Mouse (Mus musculus) thymus, postnatal 25 days (tissue): ENCODE measurements at regions not wholly inside any gene's neighbourhood (a gene's known extent, or its start where the extent isn't known, plus 50 kb on each side); places are given as distances from the start of the nearest gene placed in this dataset.

Experiments used
- DNase-seq: peaks from one replicate; pipeline ENCODE4 v3.0.0; 2022

DNA sequence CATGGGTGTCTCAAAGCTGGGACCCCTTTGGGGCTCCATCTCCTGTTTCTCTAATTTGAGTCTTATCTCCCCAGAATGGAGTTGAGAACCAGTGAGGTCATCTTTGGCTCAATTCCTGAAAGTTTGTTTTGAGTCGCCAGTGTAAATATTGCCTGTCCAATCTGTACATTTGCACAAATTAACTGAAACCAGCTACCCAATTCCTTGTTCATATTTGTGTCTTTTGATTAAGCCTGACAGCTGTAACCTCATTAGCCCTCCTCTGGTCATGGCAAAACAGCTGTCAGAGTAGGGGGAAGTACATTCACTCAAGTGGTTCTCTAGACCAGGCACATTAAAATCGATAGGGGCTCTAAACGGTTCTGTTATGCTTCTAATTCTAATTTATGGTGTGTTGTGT lies 177.0 kb downstream of the Rps12 start:
- DNase-seq, result no peak

DNA sequence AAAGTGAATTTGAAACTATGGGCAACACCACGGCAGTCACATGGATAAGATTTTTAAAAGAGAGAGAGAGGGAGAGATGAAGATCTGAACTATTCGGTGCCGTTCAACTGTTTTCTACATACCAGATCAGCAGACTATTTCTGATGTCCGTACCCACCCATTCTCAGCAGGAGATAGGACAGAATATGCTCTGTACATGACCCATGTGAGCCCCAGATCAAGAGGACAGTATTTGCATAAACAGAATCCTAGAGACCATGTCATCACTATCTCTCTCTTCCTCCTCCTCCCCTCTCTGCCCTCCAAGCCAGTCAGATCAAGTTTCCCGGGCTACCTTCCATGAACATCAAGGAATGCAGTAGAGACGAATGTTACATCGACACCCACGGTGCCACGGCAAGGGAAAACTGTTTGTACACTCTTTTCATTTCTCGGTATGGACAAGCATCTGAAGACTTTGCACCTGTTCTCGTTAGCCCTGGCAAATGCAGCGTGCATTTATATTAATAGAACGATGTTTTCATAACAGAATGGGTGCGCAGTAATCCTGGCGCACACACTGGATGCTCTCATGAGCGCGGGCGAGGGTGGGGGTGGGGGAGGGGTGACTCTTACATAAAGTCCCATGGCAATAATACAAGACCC lies 177.7 kb downstream of the Rps12 start:
- DNase-seq, result no peak

GRCm38 (mm10) chr10:23600701-23601100 lies 186.4 kb downstream of the Rps12 start:
- no peak for DNase-seq

DNA sequence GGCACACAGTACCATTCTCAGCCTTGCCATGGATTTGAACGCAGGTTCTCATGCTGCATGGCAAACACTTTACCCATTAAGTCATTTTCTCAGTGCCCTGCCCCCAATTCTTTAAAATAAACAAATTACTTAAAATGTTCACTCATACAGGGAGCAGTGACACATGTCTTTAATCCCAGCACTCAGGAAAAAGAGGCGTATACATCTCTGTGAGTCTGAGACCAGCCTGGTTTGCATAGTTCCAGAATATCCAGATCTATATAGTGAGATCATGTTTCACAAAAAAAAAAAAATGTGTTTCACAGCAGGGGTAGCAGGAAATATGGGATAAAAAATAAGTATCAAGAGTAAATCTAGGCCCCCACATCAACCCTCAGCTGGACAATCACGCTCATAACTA lies 191.5 kb downstream of the Rps12 start:
- no peak for DNase-seq

DNA sequence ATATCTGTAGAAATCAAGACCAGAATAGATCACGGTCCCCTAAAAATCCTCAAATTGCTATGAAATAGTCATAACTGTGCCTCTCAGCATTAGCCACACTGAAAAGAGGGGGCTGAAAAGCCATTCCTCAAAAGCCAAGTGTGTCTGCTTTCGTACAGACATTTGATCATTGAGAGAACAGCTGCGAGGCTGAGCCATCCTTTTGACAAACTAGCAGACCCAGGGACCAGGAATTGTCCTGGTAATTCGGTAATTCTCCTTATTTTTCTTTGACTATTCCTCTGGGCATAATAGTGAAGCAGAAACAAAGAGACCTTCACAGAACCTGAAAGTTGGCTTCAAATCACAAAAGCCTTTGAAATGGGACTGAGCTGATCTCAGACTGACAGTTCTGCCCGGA lies 206.8 kb downstream of the Rps12 start:
- DNase-seq, result no peak

GRCm38 (mm10) chr10:23571013-23571412 lies 216.1 kb downstream of the Rps12 start:
- DNase-seq, result no peak

DNA sequence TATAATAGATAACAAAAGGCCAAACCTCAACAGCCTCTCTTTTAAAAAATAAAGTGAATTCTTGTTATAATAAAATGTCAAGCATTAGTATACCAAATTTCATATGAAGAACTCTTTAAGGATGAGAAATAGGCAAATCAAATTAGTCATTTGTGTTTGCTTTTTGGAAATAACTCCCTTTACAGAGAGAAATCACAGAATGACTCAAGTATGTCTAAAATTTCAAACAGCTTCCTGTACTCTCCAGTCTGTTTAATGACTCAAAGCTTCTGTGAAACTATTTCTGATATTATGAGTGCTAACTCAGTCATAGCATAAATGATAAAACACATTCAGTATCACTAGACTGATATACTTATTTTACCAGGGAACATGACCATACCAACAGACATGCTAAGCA lies 217.7 kb downstream of the Rps12 start:
- no peak for DNase-seq

DNA sequence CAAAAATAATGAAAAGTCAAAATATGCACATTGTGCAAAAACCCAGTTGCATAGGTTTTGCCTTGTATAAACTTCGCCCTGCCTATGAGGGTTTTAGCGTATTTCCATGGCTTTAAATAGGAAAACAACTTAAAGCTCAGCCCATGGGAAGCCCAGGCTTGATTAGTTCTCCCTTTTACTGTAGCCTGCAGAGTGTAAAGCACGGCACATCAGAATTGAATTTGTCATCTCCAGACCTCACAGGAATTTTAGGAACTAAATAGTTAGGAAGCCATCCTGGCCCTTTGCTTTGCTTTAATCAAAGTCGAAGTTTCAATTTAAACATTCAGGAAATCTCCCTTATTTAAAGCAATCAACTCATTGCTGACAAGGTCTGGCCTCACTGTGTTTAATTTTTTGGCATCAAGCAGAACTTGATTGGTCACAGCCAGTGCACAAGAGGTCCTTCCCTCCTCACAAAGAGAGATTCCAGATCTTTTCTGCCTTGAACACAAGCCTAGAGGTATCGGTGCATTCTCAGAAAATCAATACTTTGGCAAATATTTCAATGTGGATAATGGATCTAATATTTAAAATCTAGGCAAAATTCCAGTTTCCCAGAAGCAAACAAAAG lies 211.8 kb upstream of the Eya4 start:
- DNase-seq, result no peak

GRCm38 (mm10) chr10:23559980-23560658 lies 209.5 kb upstream of the Eya4 start:
- DNase-seq, result no peak

DNA sequence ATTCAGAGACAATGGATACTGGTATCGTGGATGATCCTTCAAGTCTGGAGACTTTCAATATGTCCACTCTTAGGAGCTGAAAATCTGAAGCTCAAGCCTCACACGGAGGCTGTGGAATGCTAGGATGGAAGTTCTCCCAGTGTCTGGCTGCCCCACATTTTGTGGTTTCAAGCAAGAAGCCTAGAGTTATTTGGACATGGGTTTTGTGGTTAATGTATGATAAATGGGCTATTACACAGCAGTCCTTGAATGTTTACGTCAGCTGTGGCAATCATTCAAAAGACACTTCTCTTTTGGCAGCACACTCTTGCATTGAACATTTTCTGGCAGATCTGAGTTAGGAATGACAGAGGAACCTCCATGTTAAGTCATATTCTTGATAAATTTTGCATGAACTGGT lies 207.2 kb upstream of the Eya4 start:
- no peak for DNase-seq

GRCm38 (mm10) chr10:23549207-23549606 lies 198.6 kb upstream of the Eya4 start:
- DNase-seq, result no peak

DNA sequence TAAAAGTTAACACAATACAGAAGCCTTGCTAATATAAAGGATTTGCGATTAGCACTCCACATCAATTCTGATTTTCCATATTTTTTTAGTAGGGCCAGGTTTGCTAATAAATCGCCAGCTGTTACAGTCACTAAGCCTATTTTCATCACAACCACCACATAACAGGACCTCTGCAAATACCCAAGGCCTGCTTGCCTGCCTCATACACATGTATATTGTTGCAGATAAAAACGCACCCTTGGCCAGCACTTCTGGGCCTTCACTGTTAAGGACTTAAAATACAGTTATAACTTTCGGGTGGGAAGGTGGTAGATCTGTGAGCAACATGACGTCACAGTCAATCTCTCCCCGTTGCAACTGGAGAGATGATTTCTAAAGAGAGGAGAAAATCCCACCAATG lies 197.7 kb upstream of the Eya4 start:
- DNase-seq, result no peak

GRCm38 (mm10) chr10:23542712-23543111 lies 192.1 kb upstream of the Eya4 start:
- DNase-seq, result no peak

GRCm38 (mm10) chr10:23541914-23542313 lies 191.3 kb upstream of the Eya4 start:
- no peak for DNase-seq

DNA sequence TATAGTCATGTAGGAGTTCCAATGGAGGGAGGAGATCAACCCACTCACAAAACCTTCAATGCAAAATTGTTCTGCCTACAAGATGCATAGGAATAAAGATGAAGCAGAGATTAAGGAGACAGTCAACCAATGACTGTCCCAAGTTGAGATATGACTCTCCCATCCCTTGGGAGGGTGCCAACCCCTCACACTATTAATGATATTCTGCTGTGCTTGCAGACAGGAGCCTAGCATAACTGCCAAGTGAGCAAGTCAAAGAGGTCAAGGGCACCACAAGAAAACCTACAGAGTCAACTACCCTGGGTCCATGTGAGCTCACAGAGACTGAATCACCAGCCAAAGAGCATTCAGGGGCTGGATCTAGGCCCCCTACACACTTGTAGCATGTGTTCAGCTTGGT lies 184.1 kb upstream of the Eya4 start:
- DNase-seq, result no peak

- no peak for DNase-seq
Observed at GRCm38 (mm10) chr10:23531964-23532758, 181.6 kb upstream of the Eya4 start.

- no peak for DNase-seq
Observed at GRCm38 (mm10) chr10:23530715-23531114, 180.1 kb upstream of the Eya4 start.

- DNase-seq, result no peak
Observed at GRCm38 (mm10) chr10:23526796-23527195, 176.2 kb upstream of the Eya4 start.

DNA sequence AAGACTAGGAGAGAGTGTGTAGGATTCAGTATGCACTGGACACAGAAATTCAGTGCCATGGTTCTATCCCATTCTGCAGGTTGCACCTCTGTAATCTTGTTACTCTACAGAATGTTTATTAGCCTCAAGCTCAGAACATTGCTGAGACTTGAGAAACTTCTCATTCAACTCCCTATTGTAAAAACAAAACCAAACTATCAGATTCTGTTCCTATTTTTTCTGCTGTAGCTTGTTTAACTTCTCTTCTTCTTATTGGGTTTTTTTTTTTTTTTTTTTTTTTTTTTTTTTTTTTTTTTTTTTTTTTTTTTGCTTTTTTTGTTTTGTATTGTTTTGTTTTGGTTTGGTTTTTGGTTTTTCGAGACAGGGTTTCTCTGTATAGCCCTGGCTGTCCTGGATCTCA lies 172.1 kb upstream of the Eya4 start:
- DNase-seq, result no peak

GRCm38 (mm10) chr10:23493647-23494046 lies 143.1 kb upstream of the Eya4 start:
- DNase-seq, result no peak

- DNase-seq, result no peak
Observed at GRCm38 (mm10) chr10:23492971-23493370, 142.4 kb upstream of the Eya4 start.

DNA sequence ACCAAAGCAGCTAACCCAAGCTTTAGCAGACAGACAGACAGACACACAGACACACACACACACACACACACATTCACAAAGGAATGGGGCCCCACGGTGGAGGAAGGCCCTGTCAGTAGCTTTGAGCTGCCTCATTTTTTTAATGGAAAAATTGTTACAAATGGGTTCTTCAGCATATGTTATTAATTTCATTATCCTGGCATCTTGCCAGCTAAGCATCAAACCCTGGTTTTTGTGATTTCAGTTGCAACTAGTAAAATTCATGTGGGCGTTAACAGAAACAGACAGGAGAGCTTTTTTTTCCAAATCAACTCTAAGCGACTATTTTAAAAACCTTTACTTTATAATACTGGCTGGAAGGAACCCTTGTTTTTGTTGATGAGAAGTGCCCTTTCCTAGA lies 138.4 kb upstream of the Eya4 start:
- DNase-seq, result no peak

DNA sequence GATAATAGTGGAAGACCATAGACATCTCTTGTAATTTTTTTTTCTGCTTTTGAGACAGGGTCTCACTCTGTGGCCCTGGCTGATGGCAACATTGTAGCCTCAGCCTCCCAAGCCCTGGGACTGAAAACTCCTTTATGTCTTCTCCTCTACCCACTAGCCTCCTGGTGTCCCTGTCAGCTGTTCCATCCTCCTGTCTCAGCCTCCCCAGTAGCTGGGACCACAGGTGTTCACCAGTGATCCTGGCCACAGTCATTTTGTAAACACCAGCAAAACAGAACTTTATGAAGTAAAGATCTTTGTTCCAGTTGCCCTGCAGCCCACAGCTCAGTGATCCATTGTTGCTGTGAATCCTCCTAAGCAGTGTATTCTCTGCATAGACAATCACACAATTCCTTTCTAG lies 129.9 kb upstream of the Eya4 start:
- no peak for DNase-seq

GRCm38 (mm10) chr10:23478902-23479301 lies 128.3 kb upstream of the Eya4 start:
- no peak for DNase-seq
